Mouse (Mus musculus) liver, postnatal 0 days (tissue): ENCODE measurements around the gene Sos1.

Experiments
- CTCF ChIP-seq: sonication (generic); IDR thresholded peaks from 2 replicates; pipeline ENCODE4 v1.5.1; 2016; ENCODE audit warnings: antibody characterized with exemption, low read depth
- EP300 ChIP-seq: IDR thresholded peaks from 2 replicates; pipeline ENCODE4 v1.6.1; 2016; ENCODE audit warnings: antibody characterized with exemption, low read depth, mild to moderate bottlenecking

GRCm38 (mm10) chr17:80510459-80510855 lies 30.2 kb upstream of the Sos1 start:
- TF ChIP-seq CTCF (no peak), EP300 (no peak)
